Mouse (Mus musculus) embryonic fibroblast, embryonic 13.5 days (primary cell): Measurements from ENCODE around the gene Ighmbp2. TPM values are rescaled to one million over a fixed set of nuclear protein-coding genes. Genes with fewer than 3 reads are reported as not detected.
A peak's percentile ranks its signal among the peaks of the same experiment; 100 is the strongest.

Experiments
- H3K27ac ChIP-seq: 2 replicates; pipeline ENCODE4 v1.5.1; 2012; ENCODE audit warnings: low read length, control low read depth, inconsistent platforms; ENCODE audit not compliant: insufficient read depth
- H3K4me1 ChIP-seq: 2 replicates; pipeline ENCODE4 v1.6.1; 2011; ENCODE audit warnings: low read length; ENCODE audit not compliant: control insufficient read depth, insufficient read depth
- H3K4me3 ChIP-seq: 2 replicates; pipeline ENCODE4 v1.5.1; 2011; ENCODE audit warnings: mild to moderate bottlenecking, control low read depth, low read length; ENCODE audit not compliant: insufficient read depth
- CTCF ChIP-seq: IDR thresholded peaks from 2 replicates; pipeline ENCODE4 v1.5.1; 2011; ENCODE audit warnings: mild to moderate bottlenecking, control low read depth, low read length, moderate library complexity, borderline replicate concordance; ENCODE audit not compliant: insufficient read depth
- POLR2A ChIP-seq: IDR thresholded peaks from 2 replicates; pipeline ENCODE4 v1.6.1; 2011; ENCODE audit warnings: low read depth, mild to moderate bottlenecking, control low read depth, low read length, moderate library complexity
- polyA plus RNA-seq: library from polyadenylated mRNA; stranded (reverse); fragments of >200 nt; gene quantifications from 2 replicates; pipeline ENCODE4 v1.2.4, GENCODE M21; 2011; ENCODE audit warnings: low read depth; ENCODE audit not compliant: missing spikeins, insufficient read length

Ighmbp2 gene
- 4.7 and 5.7 TPM in 2 replicates for polyA plus RNA-seq

- Histone ChIP-seq H3K4me1 (no peaks in the 10 kb centered on the region), H3K27ac (0 out of 2 replicates have a peak within 1 kb of the TSS, but pooled peaks have one; percentile 9), H3K4me3 (peak within 1 kb of the TSS; percentile 89)
- TF ChIP-seq POLR2A = peak; percentile 79
- TF ChIP-seq CTCF = no peak
Measured at GRCm38 (mm10) chr19:3282572-3283467, at the start of gene Ighmbp2, which contains the start of gene Mrpl21. TSS of gene Ighmbp2 (minus strand) at chr19:3283017. TSS of gene Mrpl21 (plus strand) at chr19:3282901.

GRCm38 (mm10) chr19:3326479-3327047 is 43.7 kb upstream of the Ighmbp2 start:
- no peak for TF ChIP-seq POLR2A
- TF ChIP-seq CTCF = no peak
- H3K27ac ChIP-seq = no peak overlapping the region
- peaks cover 3% of the 10 kb centered on the region for H3K4me1 ChIP-seq
- H3K4me3 ChIP-seq = no peak overlapping the region

GRCm38 (mm10) chr19:3325771-3326478 is 43.1 kb upstream of the Ighmbp2 start:
- Histone ChIP-seq H3K4me3 (peak overlapping the region; percentile 30), H3K4me1 (peaks cover 3% of the 10 kb centered on the region), H3K27ac (peak overlapping the region; percentile 89)
- TF ChIP-seq CTCF (no peak), POLR2A (no peak)

GRCm38 (mm10) chr19:3324931-3325711 is 42.3 kb upstream of the Ighmbp2 start:
- H3K4me1 ChIP-seq = peaks cover 3% of the 10 kb centered on the region
- peak overlapping the region; percentile 55 for H3K4me3 ChIP-seq
- peak overlapping the region; percentile 89 for H3K27ac ChIP-seq
- TF ChIP-seq CTCF = no peak
- TF ChIP-seq POLR2A = peak; percentile 60

- H3K27ac ChIP-seq = peak overlapping the region; percentile 86
- H3K4me1 ChIP-seq = peaks cover 3% of the 10 kb centered on the region
- TF ChIP-seq POLR2A = peak; percentile 34
- no peak for TF ChIP-seq CTCF
Measured at GRCm38 (mm10) chr19:3324271-3324811, 41.5 kb upstream of the Ighmbp2 start.

GRCm38 (mm10) chr19:3323753-3324270 is 41.0 kb upstream of the Ighmbp2 start:
- Histone ChIP-seq H3K4me3 (peak overlapping the region; percentile 55), H3K4me1 (peaks cover 3% of the 10 kb centered on the region), H3K27ac (peak overlapping the region; percentile 86)
- TF ChIP-seq CTCF = no peak
- TF ChIP-seq POLR2A = peak; percentile 35; the same call in 1 of the 2 replicates

More at GRCm38 (mm10) chr19:3324271-3324811, 41.5 kb upstream of the Ighmbp2 start:
- H3K4me3 ChIP-seq = peak overlapping the region; percentile 55

GRCm38 (mm10) chr19:3323201-3323621 is 40.4 kb upstream of the Ighmbp2 start:
- Histone ChIP-seq H3K27ac (peak overlapping the region; percentile 32), H3K4me1 (peaks cover 3% of the 10 kb centered on the region), H3K4me3 (peak overlapping the region; percentile 62)
- TF ChIP-seq POLR2A (peak; percentile 87), CTCF (no peak)

GRCm38 (mm10) chr19:3322261-3322969 is 39.6 kb upstream of the Ighmbp2 start, which contains the start of gene Cpt1a:
TSS of gene Cpt1a (plus strand) at chr19:3322334.
- Histone ChIP-seq H3K27ac (peak within 1 kb of the TSS; percentile 43), H3K4me3 (peak within 1 kb of the TSS; percentile 62), H3K4me1 (peaks cover 3% of the 10 kb centered on the region)
- TF ChIP-seq CTCF (0 out of 2 replicates have a peak, but pooled peaks have one; percentile 26), POLR2A (no peak; the same call in 1 of the 2 replicates)
